Mouse (Mus musculus) frontal cortex, postnatal 36 days (tissue): ENCODE results near the gene Arhgap45.
"Not testable (repeated sequence)": the region's sequence is repeated elsewhere in the genome, so short reads cannot be mapped to it uniquely, and the experiment has no call there.

Experiments
- DNase-seq, 2 experiments: peaks; one replicate each; pipeline ENCODE4 v3.0.0; 2022; ENCODE audit warnings: low spot score in 2 of 2

Gene Arhgap45

GRCm38 (mm10) chr10:80054911-80055310 lies 38.5 kb downstream of the Arhgap45 start:
- DNase-seq = not testable (repeated sequence)

GRCm38 (mm10) chr10:80055364-80055763 lies 38.9 kb downstream of the Arhgap45 start:
- DNase-seq = no peak

GRCm38 (mm10) chr10:80055891-80056290 lies 39.4 kb downstream of the Arhgap45 start:
- DNase-seq = no peak

GRCm38 (mm10) chr10:80056506-80056905 lies 40.1 kb downstream of the Arhgap45 start:
- DNase-seq = no peak

- no peak for DNase-seq
Measured at GRCm38 (mm10) chr10:80056976-80057682, 40.7 kb downstream of the Arhgap45 start.

- no peak for DNase-seq
Measured at GRCm38 (mm10) chr10:80057683-80058326, 41.4 kb downstream of the Arhgap45 start.

- DNase-seq = no peak
Measured at GRCm38 (mm10) chr10:80063104-80063503, 46.7 kb downstream of the Arhgap45 start.

GRCm38 (mm10) chr10:80063877-80064650 lies 47.6 kb downstream of the Arhgap45 start:
- no peak for DNase-seq

- DNase-seq = no peak
Measured at GRCm38 (mm10) chr10:80069251-80069650, 52.8 kb downstream of the Arhgap45 start.

- DNase-seq = no peak
Measured at GRCm38 (mm10) chr10:80069948-80070450, 53.5 kb downstream of the Arhgap45 start.

- DNase-seq = peak; percentile 71 to 72
Measured at GRCm38 (mm10) chr10:80070837-80071515, 54.5 kb downstream of the Arhgap45 start.

GRCm38 (mm10) chr10:80071516-80071900 lies 55.1 kb downstream of the Arhgap45 start:
- DNase-seq = no peak

- DNase-seq = no peak
Measured at GRCm38 (mm10) chr10:80072623-80073489, 56.4 kb downstream of the Arhgap45 start.

- DNase-seq = peak in 1 of 2 experiments; percentile 51
Measured at GRCm38 (mm10) chr10:80074813-80075601, 58.6 kb downstream of the Arhgap45 start.

GRCm38 (mm10) chr10:80075924-80076323 lies 59.5 kb downstream of the Arhgap45 start:
- no peak for DNase-seq

- no peak for DNase-seq
Measured at GRCm38 (mm10) chr10:80076386-80076785, 59.9 kb downstream of the Arhgap45 start.

- no peak for DNase-seq
Measured at GRCm38 (mm10) chr10:80077312-80077711, 60.9 kb downstream of the Arhgap45 start.

- no peak for DNase-seq
Measured at GRCm38 (mm10) chr10:80078366-80078765, 61.9 kb downstream of the Arhgap45 start.

GRCm38 (mm10) chr10:80080396-80081070 lies 64.1 kb downstream of the Arhgap45 start:
- DNase-seq = no peak
